Mouse (Mus musculus) liver, adult 2 months (tissue): ENCODE data around the gene Gnb1.

Source experiments
- CTCF ChIP-seq: fragments of 200-500 bp; IDR thresholded peaks from 2 replicates; pipeline ENCODE4 v1.5.1; 2011; ENCODE audit warnings: low read depth, low read length, control low read depth
- POLR2A ChIP-seq: fragments of 200-500 bp; IDR thresholded peaks from 2 replicates; pipeline ENCODE4 v1.6.1; 2011; ENCODE audit warnings: low read length, control low read depth; ENCODE audit not compliant: insufficient read depth; ENCODE audit errors: extremely low read depth

- TF ChIP-seq CTCF, result no peak
- no peak for TF ChIP-seq POLR2A
Observed at GRCm38 (mm10) chr4:155505671-155506295, 14.6 kb downstream of the Gnb1 start.
